Mouse (Mus musculus) gastrocnemius, postnatal 36 days (tissue): ENCODE data around the gene Slc16a2. TPM values are rescaled to one million over a fixed set of nuclear protein-coding genes. Genes with fewer than 3 reads are reported as not detected.
"Not testable (repeated sequence)": the region's sequence is repeated elsewhere in the genome, so short reads cannot be mapped to it uniquely, and the experiment has no call there.

Experiments
- DNase-seq, 2 experiments: peaks; one replicate each; pipeline ENCODE4 v3.0.0; 2022
- intact Hi-C: fragments of 180-260 bp; cut with DNase I; formaldehyde crosslinking; loops from one replicate; pipeline ENCODE4 v1.15.1; 2025
- total RNA-seq, 2 experiments: library from RNA; stranded (reverse); gene quantifications; 2 replicates each; pipeline ENCODE4 v1.2.3; 2021

Slc16a2 gene
- total RNA-seq, 2 experiments from 2014 or later: 2.0 to 2.5 TPM

DNA sequence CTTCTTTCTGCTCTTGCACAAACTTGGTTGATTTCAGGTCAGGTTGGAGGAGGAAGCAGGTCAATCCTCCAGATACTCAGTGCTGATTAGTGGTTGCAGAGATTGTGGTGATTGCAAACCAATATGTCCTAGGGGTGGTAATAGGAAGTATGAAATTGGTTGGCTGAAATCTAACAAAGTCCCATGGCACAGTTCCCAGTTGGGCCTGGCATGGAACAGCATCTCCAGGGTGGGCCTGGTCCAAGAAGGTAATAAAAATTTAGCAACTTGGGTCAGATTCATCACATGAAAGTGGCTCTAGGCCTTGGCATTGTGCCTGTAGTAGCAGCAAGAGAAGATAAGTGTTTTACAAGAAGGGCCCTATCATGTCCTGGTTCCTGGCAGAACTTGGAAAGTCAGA is 151.5 kb downstream of the Slc16a2 start:
- no peak for DNase-seq
- intact Hi-C loops: no loop called here

DNA sequence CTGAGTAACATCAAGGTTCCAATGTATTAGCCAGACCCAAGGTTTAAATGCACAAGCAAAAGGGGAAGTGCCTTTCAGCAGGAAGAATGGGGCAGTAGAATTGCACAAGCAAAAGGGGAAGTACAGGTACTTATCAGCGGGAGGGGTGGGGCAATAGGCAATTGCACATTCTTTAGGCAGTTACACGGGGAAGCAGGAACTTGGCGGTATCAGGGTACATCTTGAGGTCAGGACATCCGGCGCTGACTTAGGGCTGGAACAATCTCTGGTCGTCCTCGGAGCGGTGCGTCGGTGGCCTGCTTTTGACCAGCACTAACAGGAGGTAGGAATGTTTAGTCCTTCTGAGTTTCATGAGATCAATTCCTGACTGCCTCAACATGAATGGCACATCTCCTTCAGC is 157.3 kb downstream of the Slc16a2 start:
- DNase-seq, intact Hi-C loops: not testable (repeated sequence)

DNA sequence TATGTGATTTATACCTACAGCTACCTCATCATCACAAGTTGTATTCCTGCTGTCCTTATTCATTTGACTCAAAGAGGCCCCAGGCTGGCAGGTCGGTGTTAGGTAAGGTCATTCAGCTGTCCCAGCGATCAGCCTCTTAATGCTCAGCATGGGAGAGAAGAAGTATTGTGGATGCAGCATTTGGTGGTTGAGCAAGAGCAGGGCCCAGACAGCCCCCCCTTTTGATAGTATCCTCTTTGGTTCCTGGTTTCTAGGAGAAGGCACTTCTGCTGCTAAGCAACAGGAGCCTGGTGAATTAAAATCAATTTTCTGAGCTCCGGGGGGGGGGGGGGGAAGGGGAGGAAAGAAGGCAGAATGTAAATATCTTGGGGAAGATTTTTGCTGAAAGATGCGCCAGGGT is 162.8 kb downstream of the Slc16a2 start:
- DNase-seq: no peak
- intact Hi-C loops: no loop called here

DNA sequence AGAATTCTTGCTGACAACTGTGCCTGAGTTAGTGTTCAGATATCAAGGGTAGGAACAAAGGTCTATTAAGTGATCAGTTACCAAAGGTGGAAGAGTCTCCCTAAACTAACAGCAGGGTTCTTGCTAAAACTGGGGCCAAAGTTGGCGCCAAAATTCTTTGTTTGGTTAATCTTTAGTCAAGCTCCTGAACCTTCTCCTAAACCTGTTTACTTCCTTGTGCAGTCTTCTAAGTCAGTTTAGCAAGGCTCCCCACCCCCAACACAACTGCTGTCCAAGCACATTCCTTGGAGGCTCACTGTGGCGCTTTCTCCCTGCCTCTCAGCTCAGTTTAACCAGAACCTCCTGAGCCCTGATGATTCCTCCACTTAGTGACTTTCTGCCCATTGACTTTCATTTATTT is 168.8 kb downstream of the Slc16a2 start:
- no peak for DNase-seq
- intact Hi-C loops: no loop called here

DNA sequence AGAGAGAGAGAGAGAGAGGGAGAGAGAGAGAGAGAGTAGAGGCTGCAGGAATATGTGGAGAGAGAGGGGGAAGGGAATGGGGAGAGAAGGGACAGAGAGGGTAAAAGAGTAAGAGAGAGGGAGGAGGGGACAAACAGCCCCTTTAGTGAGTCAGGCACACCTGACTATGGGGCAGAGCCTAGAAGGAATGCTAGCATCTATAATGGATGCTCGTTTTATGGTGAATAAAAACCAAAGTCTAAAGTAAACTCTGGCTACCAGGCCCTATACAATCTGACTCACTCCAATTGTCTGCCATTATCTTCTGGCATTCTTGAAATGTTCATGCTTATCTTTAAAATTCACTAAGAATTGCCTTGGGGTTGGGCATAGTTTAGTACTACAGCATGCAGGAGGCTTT is 169.7 kb downstream of the Slc16a2 start:
- intact Hi-C loops: no loop called here
- no peak for DNase-seq

Other genes starting within 250 kb of the Slc16a2 start
- not detected for gene Zcchc13, start 191.4 kb downstream of the Slc16a2 start, total RNA-seq
- 10 to 100 TPM; 12.6 to 17.7 TPM for gene Rlim, start 159.3 kb upstream of the Slc16a2 start, total RNA-seq